Mouse (Mus musculus): ENCODE results near the gene Scn10a. TPM values are rescaled to one million over a fixed set of nuclear protein-coding genes. Genes with fewer than 3 reads are reported as not detected.

Gene Scn10a
- not detected for total RNA-seq (2023)

DNA sequence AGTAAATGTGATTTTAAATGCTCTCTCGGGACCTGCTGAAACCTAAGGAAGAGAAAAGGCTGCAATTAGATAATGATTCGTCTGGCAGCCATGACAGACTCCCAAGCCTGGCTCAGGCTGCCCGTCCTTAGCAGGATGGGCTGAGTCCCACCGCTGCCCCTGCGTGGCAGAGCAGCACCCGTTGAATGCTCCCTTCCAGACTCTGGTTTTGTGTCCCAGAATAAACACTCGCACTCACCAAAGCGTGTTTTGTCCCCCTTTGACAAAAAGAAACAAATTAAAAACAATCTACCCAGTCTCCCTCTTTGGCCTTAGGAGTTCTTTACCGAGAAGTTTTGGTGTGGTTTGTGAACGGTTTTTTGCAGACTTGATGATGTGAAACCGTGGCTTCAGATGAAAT, at the start of gene Scn10a:
Gene Scn10a (minus strand): TSS at position 101 of the 400 bp plus-strand sequence.

GRCm38 (mm10) chr9:119578636-119579438, 140.3 kb downstream of the Scn10a start, which contains the start of gene Scn5a:
Scn5a (minus strand) TSS chr9:119579016.

Other genes with a start within 250 kb of the Scn10a start
- not detected for gene Scn5a, start 140.3 kb downstream of the Scn10a start, total RNA-seq (2023)
- not detected for gene Scn11a, start 106.1 kb upstream of the Scn10a start, total RNA-seq (2023)
- 10 to 100 TPM; 49.5 to 55.0 TPM for gene Wdr48, start 175.6 kb upstream of the Scn10a start, total RNA-seq (2023)
- gene Gorasp1, start 218.2 kb upstream of the Scn10a start, total RNA-seq (2023) = 1 to 10 TPM; 5.2 to 7.2 TPM
- gene Ttc21a, start 218.3 kb upstream of the Scn10a start, total RNA-seq (2023) = 1 to 10 TPM; 5.8 to 7.3 TPM

Measured in neutrophil, adult 83 days (primary cell).